Mouse (Mus musculus) hindbrain, embryonic 10.5 days (tissue): ENCODE data around the gene Adgrg6. TPM values are rescaled to one million over a fixed set of nuclear protein-coding genes. Genes with fewer than 3 reads are reported as not detected.

ENCODE experiments used
- DNase-seq: peaks from one replicate; pipeline ENCODE4 v3.0.0-alpha.2; 2017; ENCODE audit warnings: low spot score
- H3K27ac ChIP-seq: fragments of 300-500 bp; sonication (generic); 2 replicates; pipeline ENCODE4 v1.5.1; 2016; ENCODE audit warnings: mild to moderate bottlenecking, moderate library complexity
- H3K27me3 ChIP-seq: fragments of 300-500 bp; sonication (generic); 2 replicates; pipeline ENCODE4 v1.6.1; 2016; ENCODE audit warnings: mild to moderate bottlenecking; ENCODE audit not compliant: poor library complexity, insufficient read depth, severe bottlenecking
- H3K36me3 ChIP-seq: fragments of 300-500 bp; sonication (generic); 2 replicates; pipeline ENCODE4 v1.6.1; 2016; ENCODE audit warnings: mild to moderate bottlenecking, moderate library complexity
- H3K4me1 ChIP-seq: fragments of 300-500 bp; sonication (generic); replicated peaks from 2 replicates; pipeline ENCODE4 v1.6.1; 2016; ENCODE audit warnings: mild to moderate bottlenecking
- H3K4me3 ChIP-seq: fragments of 300-500 bp; sonication (generic); 2 replicates; pipeline ENCODE4 v1.5.1; 2016; ENCODE audit warnings: mild to moderate bottlenecking, moderate library complexity
- H3K9me3 ChIP-seq: fragments of 300-500 bp; sonication (generic); 2 replicates; pipeline ENCODE4 v1.6.1; 2016; ENCODE audit warnings: mild to moderate bottlenecking, moderate library complexity
- WGBS: fragments of 180-500 bp; shearing (Covaris S2); methylation state at CpG from one replicate; pipeline ENCODE4 v1.1.7; 2016; 5-methylcytosine and 5-hydroxymethylcytosine counted together
- polyA plus RNA-seq: library from polyadenylated mRNA; unstranded; fragments of >200 nt; fragmentation: Nextera tagmentation; extraction: Ambion mirVana; gene quantifications from 2 replicates; pipeline ENCODE4 v1.2.1, GENCODE M21; 2016

The Adgrg6 gene
- polyA plus RNA-seq, 1 experiment from 2014 or later: 0.90 TPM

GRCm38 (mm10) chr10:14450073-14450472 lies 95.4 kb downstream of the Adgrg6 start:
- 75% methylated on average over 7 of the region's 7 CpGs for WGBS
- H3K36me3 ChIP-seq: no peaks in the 10 kb centered on the region
- H3K9me3 ChIP-seq: no peaks in the 10 kb centered on the region
- no peak overlapping the region for H3K27ac ChIP-seq
- H3K27me3 ChIP-seq: no peaks in the 10 kb centered on the region
- H3K4me3 ChIP-seq: no peak overlapping the region
- no peaks in the 10 kb centered on the region for H3K4me1 ChIP-seq
- peak; percentile 4 for DNase-seq

- Histone ChIP-seq H3K4me1 (no peaks in the 10 kb centered on the region), H3K27me3 (no peaks in the 10 kb centered on the region), H3K36me3 (no peaks in the 10 kb centered on the region), H3K4me3 (no peak overlapping the region), H3K9me3 (no peaks in the 10 kb centered on the region), H3K27ac (no peak overlapping the region)
- 92% methylated on average over 12 of the region's 12 CpGs for WGBS
- no peak for DNase-seq
Observed at GRCm38 (mm10) chr10:14445590-14446291, 99.7 kb downstream of the Adgrg6 start.

- Histone ChIP-seq H3K27ac (no peak overlapping the region), H3K4me1 (no peaks in the 10 kb centered on the region), H3K4me3 (no peak overlapping the region), H3K9me3 (no peaks in the 10 kb centered on the region), H3K36me3 (no peaks in the 10 kb centered on the region), H3K27me3 (no peaks in the 10 kb centered on the region)
- DNase-seq: no peak
- 91% methylated on average over 9 of the region's 9 CpGs for WGBS
Observed at GRCm38 (mm10) chr10:14440860-14441579, 104.4 kb downstream of the Adgrg6 start.

GRCm38 (mm10) chr10:14404070-14404469 lies 141.4 kb downstream of the Adgrg6 start:
- no peak overlapping the region for H3K4me3 ChIP-seq
- H3K9me3 ChIP-seq: peaks cover 22% of the 10 kb centered on the region
- no peak for DNase-seq
- no peaks in the 10 kb centered on the region for H3K4me1 ChIP-seq
- H3K36me3 ChIP-seq: no peaks in the 10 kb centered on the region
- no peak overlapping the region for H3K27ac ChIP-seq
- 76% methylated on average over 1 of the region's 1 CpGs for WGBS
- H3K27me3 ChIP-seq: no peaks in the 10 kb centered on the region

- no peaks in the 10 kb centered on the region for H3K4me1 ChIP-seq
- H3K9me3 ChIP-seq: peaks cover 6% of the 10 kb centered on the region
- DNase-seq: no peak
- H3K4me3 ChIP-seq: no peak overlapping the region
- no peaks in the 10 kb centered on the region for H3K36me3 ChIP-seq
- WGBS: 85% methylated on average over 8 of the region's 8 CpGs
- H3K27me3 ChIP-seq: no peaks in the 10 kb centered on the region
- no peak overlapping the region for H3K27ac ChIP-seq
Observed at GRCm38 (mm10) chr10:14401744-14402143, 143.7 kb downstream of the Adgrg6 start.

GRCm38 (mm10) chr10:14391025-14391639 lies 154.3 kb downstream of the Adgrg6 start:
- 15% methylated on average over 11 of the region's 11 CpGs for WGBS
- Histone ChIP-seq H3K27ac (no peak overlapping the region), H3K36me3 (no peaks in the 10 kb centered on the region), H3K4me1 (no peaks in the 10 kb centered on the region), H3K4me3 (no peak overlapping the region), H3K9me3 (no peaks in the 10 kb centered on the region), H3K27me3 (no peaks in the 10 kb centered on the region)
- peak; percentile 39 for DNase-seq

GRCm38 (mm10) chr10:14385574-14385973 lies 159.9 kb downstream of the Adgrg6 start:
- Histone ChIP-seq H3K27ac (no peak overlapping the region), H3K4me3 (no peak overlapping the region), H3K36me3 (no peaks in the 10 kb centered on the region), H3K9me3 (no peaks in the 10 kb centered on the region), H3K27me3 (no peaks in the 10 kb centered on the region), H3K4me1 (no peaks in the 10 kb centered on the region)
- DNase-seq: no peak
- 89% methylated on average over 5 of the region's 5 CpGs for WGBS

GRCm38 (mm10) chr10:14365065-14365589 lies 180.3 kb downstream of the Adgrg6 start:
- no peak overlapping the region for H3K4me3 ChIP-seq
- 82% methylated on average over 1 of the region's 1 CpGs for WGBS
- no peaks in the 10 kb centered on the region for H3K9me3 ChIP-seq
- H3K27me3 ChIP-seq: no peaks in the 10 kb centered on the region
- H3K4me1 ChIP-seq: no peaks in the 10 kb centered on the region
- no peak overlapping the region for H3K27ac ChIP-seq
- H3K36me3 ChIP-seq: no peaks in the 10 kb centered on the region
- DNase-seq: no peak

GRCm38 (mm10) chr10:14363226-14363625 lies 182.2 kb downstream of the Adgrg6 start:
- Histone ChIP-seq H3K27ac (no peak overlapping the region), H3K36me3 (no peaks in the 10 kb centered on the region), H3K9me3 (no peaks in the 10 kb centered on the region), H3K27me3 (no peaks in the 10 kb centered on the region), H3K4me3 (no peak overlapping the region), H3K4me1 (no peaks in the 10 kb centered on the region)
- 92% methylated on average over 2 of the region's 2 CpGs for WGBS
- DNase-seq: no peak

GRCm38 (mm10) chr10:14358271-14358670 lies 187.2 kb downstream of the Adgrg6 start:
- Histone ChIP-seq H3K4me1 (no peaks in the 10 kb centered on the region), H3K27ac (no peak overlapping the region), H3K4me3 (no peak overlapping the region), H3K36me3 (no peaks in the 10 kb centered on the region), H3K27me3 (no peaks in the 10 kb centered on the region), H3K9me3 (no peaks in the 10 kb centered on the region)
- DNase-seq: no peak
- WGBS: 86% methylated on average over 3 of the region's 3 CpGs

Other genes starting within 250 kb of the Adgrg6 start
- 154 and 196 TPM in 2 replicates for gene Vta1, start 159.9 kb upstream of the Adgrg6 start, polyA plus RNA-seq
- 0.60 and 1.2 TPM in 2 replicates for gene Nmbr, start 159.9 kb upstream of the Adgrg6 start, polyA plus RNA-seq
- gene Gje1, start 172.6 kb upstream of the Adgrg6 start, polyA plus RNA-seq: 0.11 TPM in 1 of 2 replicates, not detected in the other